Comparison of ENCODE assay signal across 11 mouse cellular contexts in the genomic region with DNA sequence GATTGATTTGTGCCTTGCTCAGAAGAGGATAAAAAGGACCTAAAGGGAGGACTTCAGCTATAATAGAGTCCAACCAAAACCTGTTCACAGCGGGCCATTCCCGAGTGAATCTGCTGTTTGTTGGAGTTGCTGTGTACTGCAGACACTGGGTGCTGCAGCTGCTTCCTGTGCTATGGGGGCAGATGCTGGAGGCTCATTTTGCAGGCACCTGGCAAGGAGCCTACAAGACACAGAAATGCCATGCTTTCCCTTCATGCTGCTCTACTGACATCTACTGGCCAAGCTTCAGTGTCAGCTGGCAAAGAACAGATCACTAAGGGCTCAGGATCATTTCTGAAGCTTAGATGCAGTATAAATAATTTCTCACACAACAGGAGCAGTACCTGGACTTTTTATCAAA. TPM values are rescaled to one million over a fixed set of nuclear protein-coding genes. Genes with fewer than 3 reads are reported as not detected.
DNase-seq lines count a peak whose midpoint lies in the region; ATAC-seq and TF ChIP-seq lines count a peak whose summit lies in the region.
"Not testable (repeated sequence)": the region's sequence is repeated elsewhere in the genome, so short reads cannot be mapped to it uniquely, and the experiment has no call there.
"Had no signal": no experiment of that assay in that cellular context is flagged by ENCODE, and none has a peak within 500 bp of the region (broad histone marks: within the 10 kb centered on the region; RNA-seq: fewer than 3 reads in every experiment).

No protein-coding gene starts in this region.

- not testable (repeated sequence) for H3K27me3 ChIP-seq in kidney, adult 2 months (replicated peaks; ENCODE audit: control insufficient read depth, insufficient read depth, low read length); midbrain, embryonic 13.5 days

- H3K9ac ChIP-seq in midbrain, embryonic 13.5 days (replicated peaks): not testable (repeated sequence)

- peak; percentile 56 for DNase-seq in adipocyte (ENCODE audit: low spot score)
- peak; percentile 11 to 40 for DNase-seq in cerebellum, postnatal 25 days
- DNase-seq in gastrocnemius, postnatal 10 days: peak; percentile 14
- DNase-seq in kidney, adult 2 months: peak; percentile 19
- peak; percentile 28 for DNase-seq in left cerebral cortex, adult 11 months (ENCODE audit: low spot score)
- peak; percentile 47 for DNase-seq in right cerebral cortex, postnatal 14 days

- H3K4me2 ChIP-seq in midbrain, embryonic 13.5 days (replicated peaks): not testable (repeated sequence)

- H3K4me1 ChIP-seq in kidney, adult 2 months (ENCODE audit: control insufficient read depth, insufficient read depth, low read length); midbrain, embryonic 13.5 days (replicated peaks): not testable (repeated sequence)

- not testable (repeated sequence) for TF ChIP-seq POLR2A in kidney, adult 2 months (IDR thresholded peaks at IDR 0.05; ENCODE audit: low read depth, low read length)

- ATAC-seq in midbrain, embryonic 13.5 days: 0 out of 2 replicates have a peak, but pooled peaks have one; percentile 27

- H3K36me3 ChIP-seq in kidney, adult 2 months (ENCODE audit: control insufficient read depth, insufficient read depth, low read length); midbrain, embryonic 13.5 days: not testable (repeated sequence)

- H3K27ac ChIP-seq in kidney, adult 2 months (ENCODE audit: insufficient read depth, low read depth, low read length); midbrain, embryonic 13.5 days: not testable (repeated sequence)

- not testable (repeated sequence) for TF ChIP-seq CTCF in kidney, adult 2 months (conservative IDR thresholded peaks at IDR 0.05; ENCODE audit: insufficient read depth, insufficient read length, low read depth, low read length)

- H3K4me3 ChIP-seq in kidney, adult 2 months (ENCODE audit: insufficient read depth, low read depth, low read length); midbrain, embryonic 13.5 days (replicated peaks): not testable (repeated sequence)

- 18% methylated on average over 2 of the region's 2 CpGs for WGBS in kidney, adult 2 months
- whole genome bisulfite sequencing in midbrain, embryonic 13.5 days: 26% methylated on average over 2 of the region's 2 CpGs

- H3K9me3 ChIP-seq in midbrain, embryonic 13.5 days: not testable (repeated sequence)

RNA-seq across cellular contexts. Expression of gene H2-M10.5, which starts 8.5 kb away (rescaled TPM):
- total RNA-seq in gastrocnemius, postnatal 10 days (2021): not detected
- not detected in 2 replicates for polyA plus RNA-seq in kidney, adult 2 months (2012; rRNA removed)
- polyA plus RNA-seq in midbrain, embryonic 13.5 days (2015; fragmentation: Nextera tagmentation; extraction: Ambion mirVana): not detected in 2 replicates
- total RNA-seq: granulocyte monocyte progenitor cell, adult 5-6 weeks; megakaryocyte, adult 5-6 weeks had no signal
- polyA plus RNA-seq: limb, embryonic 14.5 days; Patski had no signal

RNA-seq across cellular contexts. Expression of gene H2-M10.6, which starts 47.7 kb away (rescaled TPM):
- total RNA-seq in gastrocnemius, postnatal 10 days (2021): not detected
- polyA plus RNA-seq in kidney, adult 2 months (2012; rRNA removed): not detected in 2 replicates
- not detected in 2 replicates for polyA plus RNA-seq in midbrain, embryonic 13.5 days (2015; fragmentation: Nextera tagmentation; extraction: Ambion mirVana)
- total RNA-seq: granulocyte monocyte progenitor cell, adult 5-6 weeks; megakaryocyte, adult 5-6 weeks had no signal
- polyA plus RNA-seq: limb, embryonic 14.5 days; Patski had no signal
